Mouse (Mus musculus) liver, embryonic 14.5 days (tissue): Measurements from ENCODE around the gene Cercam.

Experiments
- CTCF ChIP-seq: IDR thresholded peaks from 2 replicates; pipeline ENCODE4 v1.5.1; 2016; ENCODE audit warnings: antibody characterized with exemption, low read depth, control low read depth
- EP300 ChIP-seq: IDR thresholded peaks from 2 replicates; pipeline ENCODE4 v1.6.1; 2016; ENCODE audit warnings: antibody characterized with exemption, low read depth

GRCm38 (mm10) chr2:29930506-29930905, 61.5 kb downstream of the Cercam start:
- TF ChIP-seq CTCF (no peak), EP300 (no peak)
